Mouse (Mus musculus): ENCODE measurements around the gene Cep41. TPM values are rescaled to one million over a fixed set of nuclear protein-coding genes. Genes with fewer than 3 reads are reported as not detected.

Cep41 gene
- polyA plus RNA-seq, 1 experiment = 6.6 TPM

GRCm38 (mm10) chr6:30610710-30611109, 82.8 kb downstream of the Cep41 start, which contains the start of gene Cpa5:
Gene Cpa5, plus strand, starts transcription at chr6:30611010.
- no peaks in the 10 kb centered on the region for H3K36me3 ChIP-seq (ENCODE audit: control insufficient read depth, insufficient read depth, low read length)
- H3K27ac ChIP-seq (ENCODE audit: control insufficient read depth, insufficient read depth, low read length) = no peak within 1 kb of the TSS
- TF ChIP-seq CTCF (IDR thresholded peaks at IDR 0.05; ENCODE audit: borderline replicate concordance, control insufficient read depth, extremely low read depth, insufficient read depth, low read length, poor library complexity) = no peak
- no peak for TF ChIP-seq POLR2A (IDR thresholded peaks at IDR 0.05; ENCODE audit: control insufficient read depth, extremely low read depth, insufficient read depth, low read length, poor library complexity)
- WGBS = 94% methylated on average over 7 of the region's 7 CpGs
- no peaks in the 10 kb centered on the region for H3K4me1 ChIP-seq (replicated peaks; ENCODE audit: control insufficient read depth, insufficient read depth, low read length)
- no peak for DNase-seq
- H3K27me3 ChIP-seq (ENCODE audit: control insufficient read depth, insufficient read depth, low read length) = no peaks in the 10 kb centered on the region
- no peak within 1 kb of the TSS for H3K4me3 ChIP-seq (ENCODE audit: control insufficient read depth, insufficient read depth, low read length)

DNA sequence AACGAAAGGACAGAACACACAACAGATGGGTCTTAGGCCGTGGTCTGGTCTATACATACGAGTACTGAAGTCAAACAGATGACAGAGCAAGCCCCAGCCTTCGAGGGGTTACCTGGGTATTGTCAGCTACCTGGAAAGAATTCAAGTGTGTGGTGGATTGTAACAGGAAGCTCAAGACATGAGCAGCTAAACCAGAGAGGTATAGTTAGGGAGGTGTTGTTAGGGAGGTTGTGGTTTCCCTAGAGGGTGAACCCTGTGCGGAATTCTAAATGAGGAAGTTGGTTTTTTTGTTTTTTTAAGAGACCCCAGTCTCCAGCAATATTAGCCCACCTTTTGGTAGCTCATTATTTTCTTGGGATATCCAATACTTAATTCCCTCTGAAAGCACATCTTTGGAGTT, 87.9 kb downstream of the Cep41 start:
- no peak for TF ChIP-seq CTCF (IDR thresholded peaks at IDR 0.05; ENCODE audit: borderline replicate concordance, control insufficient read depth, extremely low read depth, insufficient read depth, low read length, poor library complexity)
- TF ChIP-seq POLR2A (IDR thresholded peaks at IDR 0.05; ENCODE audit: control insufficient read depth, extremely low read depth, insufficient read depth, low read length, poor library complexity) = no peak
- 12% methylated on average over 5 of the region's 5 CpGs for WGBS

DNA sequence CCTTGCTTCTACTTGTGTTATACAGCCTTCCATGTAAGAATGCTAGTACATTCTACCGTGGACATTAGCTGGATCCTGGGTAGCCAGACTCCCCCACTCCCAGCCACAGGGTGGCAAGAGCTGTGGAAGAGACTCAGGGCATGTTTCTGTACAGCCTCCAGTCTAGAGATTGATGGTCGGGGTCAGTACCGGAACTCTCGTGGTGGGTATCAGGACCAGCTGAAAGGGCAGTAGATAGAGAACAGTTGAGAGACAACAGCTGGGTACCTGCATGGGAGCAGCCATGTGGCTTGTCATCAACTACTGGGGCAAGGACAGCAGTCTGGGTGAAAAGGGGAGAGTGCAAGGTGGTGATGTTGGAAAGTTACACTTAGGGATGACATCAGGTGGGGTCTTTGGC, 88.4 kb downstream of the Cep41 start:
- TF ChIP-seq CTCF (IDR thresholded peaks at IDR 0.05; ENCODE audit: borderline replicate concordance, control insufficient read depth, extremely low read depth, insufficient read depth, low read length, poor library complexity) = no peak
- TF ChIP-seq POLR2A (IDR thresholded peaks at IDR 0.05; ENCODE audit: control insufficient read depth, extremely low read depth, insufficient read depth, low read length, poor library complexity) = no peak
- Histone ChIP-seq H3K27me3 (ENCODE audit: control insufficient read depth, insufficient read depth, low read length) (no peaks in the 10 kb centered on the region), H3K27ac (ENCODE audit: control insufficient read depth, insufficient read depth, low read length) (no peak overlapping the region), H3K4me3 (ENCODE audit: control insufficient read depth, insufficient read depth, low read length) (no peak overlapping the region), H3K4me1 (replicated peaks; ENCODE audit: control insufficient read depth, insufficient read depth, low read length) (no peaks in the 10 kb centered on the region), H3K36me3 (ENCODE audit: control insufficient read depth, insufficient read depth, low read length) (no peaks in the 10 kb centered on the region)
- no peak for DNase-seq
- WGBS = 87% methylated on average over 4 of the region's 4 CpGs

More for the DNA sequence above, 87.9 kb downstream of the Cep41 start:
- no peaks in the 10 kb centered on the region for H3K36me3 ChIP-seq (ENCODE audit: control insufficient read depth, insufficient read depth, low read length)
- H3K4me3 ChIP-seq (ENCODE audit: control insufficient read depth, insufficient read depth, low read length) = no peak overlapping the region
- no peaks in the 10 kb centered on the region for H3K4me1 ChIP-seq (replicated peaks; ENCODE audit: control insufficient read depth, insufficient read depth, low read length)
- H3K27ac ChIP-seq (ENCODE audit: control insufficient read depth, insufficient read depth, low read length) = no peak overlapping the region
- H3K27me3 ChIP-seq (ENCODE audit: control insufficient read depth, insufficient read depth, low read length) = no peaks in the 10 kb centered on the region
- no peak for DNase-seq

GRCm38 (mm10) chr6:30604342-30604867, 89.1 kb downstream of the Cep41 start:
- Histone ChIP-seq H3K36me3 (ENCODE audit: control insufficient read depth, insufficient read depth, low read length) (no peaks in the 10 kb centered on the region), H3K4me3 (ENCODE audit: control insufficient read depth, insufficient read depth, low read length) (no peak overlapping the region), H3K27me3 (ENCODE audit: control insufficient read depth, insufficient read depth, low read length) (no peaks in the 10 kb centered on the region), H3K4me1 (replicated peaks; ENCODE audit: control insufficient read depth, insufficient read depth, low read length) (no peaks in the 10 kb centered on the region), H3K27ac (ENCODE audit: control insufficient read depth, insufficient read depth, low read length) (no peak overlapping the region)
- TF ChIP-seq CTCF (IDR thresholded peaks at IDR 0.05; ENCODE audit: borderline replicate concordance, control insufficient read depth, extremely low read depth, insufficient read depth, low read length, poor library complexity) (no peak), POLR2A (IDR thresholded peaks at IDR 0.05; ENCODE audit: control insufficient read depth, extremely low read depth, insufficient read depth, low read length, poor library complexity) (no peak)
- no peak for DNase-seq
- 93% methylated on average over 7 of the region's 7 CpGs for WGBS

Other genes with a start within 250 kb of the Cep41 start
- 79.5 and 80.2 TPM in 2 replicates for gene Tmem209, start 184.0 kb downstream of the Cep41 start, polyA plus RNA-seq (2012; rRNA removed)
- not detected in 2 replicates for gene Ssmem1, start 183.9 kb downstream of the Cep41 start, polyA plus RNA-seq (2012; rRNA removed)
- not detected in 2 replicates for gene Cpa2, start 152.2 kb downstream of the Cep41 start, polyA plus RNA-seq (2012; rRNA removed)
- 0.11 and 0.17 TPM in 2 replicates for gene Cpa4, start 125.4 kb downstream of the Cep41 start, polyA plus RNA-seq (2012; rRNA removed)
- gene Cpa5, start 82.7 kb downstream of the Cep41 start, polyA plus RNA-seq (2012; rRNA removed) = 0.10 TPM in 1 of 2 replicates, not detected in the other
- not detected in 2 replicates for gene Cpa1, start 54.5 kb downstream of the Cep41 start, polyA plus RNA-seq (2012; rRNA removed)
- gene Mest, start 29.8 kb upstream of the Cep41 start, polyA plus RNA-seq (2012; rRNA removed) = 7.2 and 13.3 TPM in 2 replicates
- gene Copg2, start 203.0 kb upstream of the Cep41 start, polyA plus RNA-seq (2012; rRNA removed) = 10.7 and 13.3 TPM in 2 replicates
- not detected in 2 replicates for gene Tsga13, start 221.8 kb upstream of the Cep41 start, polyA plus RNA-seq (2012; rRNA removed)